Mouse (Mus musculus) ovary, postnatal 14 days (tissue): Measurements from ENCODE around the gene Krtap13.
"Not testable (repeated sequence)": the region's sequence is repeated elsewhere in the genome, so short reads cannot be mapped to it uniquely, and the experiment has no call there.

Experiments used
- DNase-seq: peaks from one replicate; pipeline ENCODE4 v3.0.0; 2022; ENCODE audit warnings: low spot score

Gene Krtap13

GRCm38 (mm10) chr16:88751535-88751934 lies at the start of gene Krtap13:
Gene Krtap13 (minus strand): TSS chr16:88751635.
- DNase-seq: not testable (repeated sequence)

- DNase-seq: no peak
Observed at GRCm38 (mm10) chr16:88786786-88787185, 35.4 kb upstream of the Krtap13 start.

GRCm38 (mm10) chr16:88777596-88777995 lies 26.2 kb upstream of the Krtap13 start, which contains the start of gene Gm5965:
Gene Gm5965 (plus strand): TSS chr16:88777896.
- DNase-seq: no peak

GRCm38 (mm10) chr16:88774106-88774505 lies 22.7 kb upstream of the Krtap13 start, which contains the start of gene 2310057N15Rik:
Gene 2310057N15Rik (minus strand): TSS chr16:88774206.
- no peak for DNase-seq

GRCm38 (mm10) chr16:88758547-88758946 lies 7.1 kb upstream of the Krtap13 start, which contains the start of gene 2310034C09Rik:
Gene 2310034C09Rik (plus strand): TSS chr16:88758847.
- not testable (repeated sequence) for DNase-seq

GRCm38 (mm10) chr16:88747943-88748342 lies 3.5 kb downstream of the Krtap13 start:
- DNase-seq: no peak

GRCm38 (mm10) chr16:88744750-88745340 lies 6.6 kb downstream of the Krtap13 start:
- no peak for DNase-seq

GRCm38 (mm10) chr16:88735391-88735790 lies 16.0 kb downstream of the Krtap13 start:
- DNase-seq: no peak

GRCm38 (mm10) chr16:88728812-88729275 lies 22.6 kb downstream of the Krtap13 start, which contains the start of gene Krtap13-1:
Gene Krtap13-1 (plus strand): TSS chr16:88728862.
- DNase-seq: no peak

GRCm38 (mm10) chr16:88720031-88720430 lies 31.4 kb downstream of the Krtap13 start:
- no peak for DNase-seq

GRCm38 (mm10) chr16:88716549-88716948 lies 34.9 kb downstream of the Krtap13 start:
- no peak for DNase-seq

GRCm38 (mm10) chr16:88711245-88711644 lies 40.2 kb downstream of the Krtap13 start:
- DNase-seq: no peak

GRCm38 (mm10) chr16:88710757-88711156 lies 40.7 kb downstream of the Krtap13 start:
- DNase-seq: no peak

- no peak for DNase-seq
Observed at GRCm38 (mm10) chr16:88707496-88708012, 43.9 kb downstream of the Krtap13 start, which contains the start of gene 2310061N02Rik. Gene 2310061N02Rik (minus strand): TSS chr16:88707962.

- DNase-seq: no peak
Observed at GRCm38 (mm10) chr16:88701072-88701864, 50.2 kb downstream of the Krtap13 start.
